Mouse (Mus musculus) cerebellum, adult 2 months (tissue): ENCODE data around the gene Erbb4.

ENCODE experiments used
- CTCF ChIP-seq: fragments of 200-500 bp; IDR thresholded peaks from 2 replicates; pipeline ENCODE4 v1.5.1; 2011; ENCODE audit warnings: low read depth, mild to moderate bottlenecking, control low read depth, low read length, moderate library complexity, borderline replicate concordance; ENCODE audit not compliant: insufficient read depth
- POLR2A ChIP-seq: fragments of 200-500 bp; IDR thresholded peaks from 2 replicates; pipeline ENCODE4 v1.6.1; 2011; ENCODE audit warnings: low read length, control low read depth, borderline replicate concordance; ENCODE audit not compliant: insufficient read depth

DNA sequence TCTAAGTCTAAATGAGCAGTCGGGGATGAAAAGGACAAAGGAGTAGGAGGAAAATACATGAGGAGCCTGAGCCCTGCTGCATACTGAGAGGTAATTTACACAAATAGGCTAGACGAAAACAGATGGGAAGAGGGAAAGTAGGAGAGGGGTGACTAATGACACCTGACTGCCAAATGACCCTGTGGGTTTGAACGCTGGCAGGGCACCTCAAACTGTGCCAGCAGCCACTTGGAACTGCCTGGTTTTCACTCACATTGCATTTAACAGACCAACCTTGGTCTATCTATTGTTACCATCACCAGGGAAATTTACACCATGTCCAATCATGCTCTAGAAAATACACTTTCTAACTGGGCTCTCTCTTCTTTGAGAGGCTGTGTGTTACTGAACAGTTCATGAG lies 929.3 kb downstream of the Erbb4 start:
- TF ChIP-seq POLR2A (no peak), CTCF (no peak)
